8 mouse cellular contexts compared by ENCODE assay signal in genomic region chr8:84697166-84698130, GRCm38 (mm10). TPM values are rescaled to one million over a fixed set of nuclear protein-coding genes. Genes with fewer than 3 reads are reported as not detected.
DNase-seq lines count a peak whose midpoint lies in the region; ATAC-seq and TF ChIP-seq lines count a peak whose summit lies in the region.

No protein-coding gene starts in this region.

- H3K4me1 ChIP-seq in heart, postnatal 0 days (ENCODE audit: control insufficient read depth, insufficient read depth): 0 out of 2 replicates have a peak, but pooled peaks cover 3% of the 10 kb centered on the region

- peaks cover 5% of the 10 kb centered on the region for H3K27me3 ChIP-seq in heart, postnatal 0 days (ENCODE audit: control insufficient read depth, insufficient read depth, low read length)

- H3K9ac ChIP-seq in heart, postnatal 0 days (replicated peaks; ENCODE audit: low read depth, low read length): no peak overlapping the region

- H3K27ac ChIP-seq in heart, postnatal 0 days (ENCODE audit: low read depth): no peak overlapping the region

- no peak overlapping the region for H3K4me3 ChIP-seq in heart, postnatal 0 days (ENCODE audit: low read depth, low read length)

- WGBS in heart, postnatal 0 days: 84% methylated on average over 14 of the region's 14 CpGs

- no peak for DNase-seq in heart, postnatal 0 days (ENCODE audit: low spot score)
- DNase-seq in heart, adult 8-10 months (ENCODE audit: low spot score): no peak
- peak; percentile 68 for DNase-seq in right cerebral cortex, postnatal 4 days
- DNase-seq in right cerebral cortex, postnatal 36 days (ENCODE audit: low spot score in 2 of 2): no peak
- peak; percentile 53 for DNase-seq in naive thymus-derived CD4-positive, alpha-beta T cell, adult 2 months (ENCODE audit: low read depth)
- DNase-seq in adrenal gland, postnatal 4 days (ENCODE audit: low spot score in 2 of 2): no peak
- DNase-seq in frontal cortex, postnatal 10 days (ENCODE audit: low spot score in 2 of 2): no peak

- peaks cover 45% of the 10 kb centered on the region for H3K36me3 ChIP-seq in heart, postnatal 0 days (replicated peaks; ENCODE audit: control insufficient read depth, insufficient read depth, low read length)

- no peak for TF ChIP-seq EP300 in heart, postnatal 0 days (IDR thresholded peaks at IDR 0.05; ENCODE audit: low read depth)

- H3K4me2 ChIP-seq in heart, postnatal 0 days (ENCODE audit: low read depth, low read length): no peak overlapping the region

- no peak for ATAC-seq in heart, postnatal 0 days (ENCODE audit: insufficient read depth, low read depth)
- ATAC-seq in common myeloid progenitor, adult 5-6 weeks (replicated peaks; ENCODE audit: low read depth, poor library complexity, severe bottlenecking): peak; percentile 10; the same call in 1 of the 2 replicates

- H3K9me3 ChIP-seq in heart, postnatal 0 days (replicated peaks; ENCODE audit: control insufficient read depth, low read length): no peaks in the 10 kb centered on the region

- peak; percentile 59 for TF ChIP-seq CTCF in heart, postnatal 0 days (IDR thresholded peaks at IDR 0.05; ENCODE audit: low read depth)

RNA-seq across cellular contexts. Expression of gene Lyl1, which starts 3.8 kb away (rescaled TPM):
- 4.4 and 4.8 TPM in 2 replicates for total RNA-seq in heart, postnatal 0 days (2014; rRNA removed; ENCODE audit: low replicate concordance)
- polyA plus RNA-seq in heart, postnatal 0 days (2015; fragmentation: Nextera tagmentation; extraction: Ambion mirVana): 8.7 and 9.8 TPM in 2 replicates
- 1 to 10 TPM; 3.5 to 4.8 (median 4.3) TPM for total RNA-seq in heart, adult 8-10 months (2022)
- 38.8 and 47.8 TPM in 2 replicates for total RNA-seq in common myeloid progenitor, adult 5-6 weeks (2017)
- 1 to 10 TPM; 6.5 to 7.2 TPM for total RNA-seq in adrenal gland, postnatal 4 days (2021)

RNA-seq across cellular contexts. Expression of gene Nacc1, which starts 9.8 kb away (rescaled TPM):
- total RNA-seq in heart, postnatal 0 days (2014; rRNA removed; ENCODE audit: low replicate concordance): 68.0 and 83.6 TPM in 2 replicates
- 6.2 and 6.9 TPM in 2 replicates for polyA plus RNA-seq in heart, postnatal 0 days (2015; fragmentation: Nextera tagmentation; extraction: Ambion mirVana)
- total RNA-seq in heart, adult 8-10 months (2022): 10 to 100 TPM; 26.7 to 36.0 (median 33.4) TPM
- total RNA-seq in common myeloid progenitor, adult 5-6 weeks (2017): 46.5 and 55.3 TPM in 2 replicates
- total RNA-seq in adrenal gland, postnatal 4 days (2021): 10 to 100 TPM; 88.9 to 89.0 TPM

RNA-seq across cellular contexts. Expression of gene Trmt1, which starts 11.3 kb away (rescaled TPM):
- total RNA-seq in heart, postnatal 0 days (2014; rRNA removed; ENCODE audit: low replicate concordance): 98.3 and 116 TPM in 2 replicates
- 28.4 and 29.5 TPM in 2 replicates for polyA plus RNA-seq in heart, postnatal 0 days (2015; fragmentation: Nextera tagmentation; extraction: Ambion mirVana)
- 10 to 100 TPM; 30.9 to 41.7 (median 38.5) TPM for total RNA-seq in heart, adult 8-10 months (2022)
- 85.0 and 102 TPM in 2 replicates for total RNA-seq in common myeloid progenitor, adult 5-6 weeks (2017)
- 100 to 1,000 TPM; 122 to 124 TPM for total RNA-seq in adrenal gland, postnatal 4 days (2021)

RNA-seq across cellular contexts. Expression of gene G430095P16Rik, which starts 25.4 kb away (rescaled TPM):
- 1.0 TPM in 1 of 2 replicates, not detected in the other for total RNA-seq in heart, postnatal 0 days (2014; rRNA removed; ENCODE audit: low replicate concordance)
- 3.0 and 3.1 TPM in 2 replicates for polyA plus RNA-seq in heart, postnatal 0 days (2015; fragmentation: Nextera tagmentation; extraction: Ambion mirVana)
- under 1 TPM in 1 of 4 experiments, not detected in 3; 0.66 TPM for total RNA-seq in heart, adult 8-10 months (2022)
- total RNA-seq in common myeloid progenitor, adult 5-6 weeks (2017): 13.2 and 22.4 TPM in 2 replicates
- total RNA-seq in adrenal gland, postnatal 4 days (2021): 1 to 10 TPM; 1.2 TPM

RNA-seq across cellular contexts. Expression of gene Ier2, which starts 34.8 kb away (rescaled TPM):
- 17.0 and 23.2 TPM in 2 replicates for total RNA-seq in heart, postnatal 0 days (2014; rRNA removed; ENCODE audit: low replicate concordance)
- 33.3 and 38.3 TPM in 2 replicates for polyA plus RNA-seq in heart, postnatal 0 days (2015; fragmentation: Nextera tagmentation; extraction: Ambion mirVana)
- 10 to 100 TPM; 12.8 to 26.9 (median 17.4) TPM for total RNA-seq in heart, adult 8-10 months (2022)
- 73.6 and 80.7 TPM in 2 replicates for total RNA-seq in common myeloid progenitor, adult 5-6 weeks (2017)
- 10 to 100 TPM; 35.1 to 35.3 TPM for total RNA-seq in adrenal gland, postnatal 4 days (2021)

Comparison
In these comparisons a context has a peak if more than half of its experiments do, and no peak if none do; other contexts are left out.
1. DNase-seq: peak in right cerebral cortex, postnatal 4 days (single experiment) and naive thymus-derived CD4-positive, alpha-beta T cell, adult 2 months (single experiment); none in heart, postnatal 0 days (single experiment), heart, adult 8-10 months (single experiment), right cerebral cortex, postnatal 36 days (0 of 2), adrenal gland, postnatal 4 days (0 of 2) and frontal cortex, postnatal 10 days (0 of 2).